Mouse (Mus musculus): ENCODE measurements at regions not wholly inside any gene's neighbourhood (a gene's known extent, or its start where the extent isn't known, plus 50 kb on each side); places are given as distances from the start of the nearest gene placed in this dataset.
"Not testable (repeated sequence)": the region's sequence is repeated elsewhere in the genome, so short reads cannot be mapped to it uniquely, and the experiment has no call there.

- DNase-seq (ENCODE audit: low spot score), result no peak
- Histone ChIP-seq H3K36me3 (no peaks in the 10 kb centered on the region), H3K9me3 (replicated peaks) (no peaks in the 10 kb centered on the region), H3K27me3 (ENCODE audit: low read depth, poor library complexity, severe bottlenecking) (no peaks in the 10 kb centered on the region), H3K27ac (replicated peaks) (no peak overlapping the region), H3K4me3 (no peak overlapping the region), H3K4me1 (no peaks in the 10 kb centered on the region)
These were observed 174.4 kb downstream of the St8sia4 start for GRCm38 (mm10) chr1:95493004-95493403.

DNA sequence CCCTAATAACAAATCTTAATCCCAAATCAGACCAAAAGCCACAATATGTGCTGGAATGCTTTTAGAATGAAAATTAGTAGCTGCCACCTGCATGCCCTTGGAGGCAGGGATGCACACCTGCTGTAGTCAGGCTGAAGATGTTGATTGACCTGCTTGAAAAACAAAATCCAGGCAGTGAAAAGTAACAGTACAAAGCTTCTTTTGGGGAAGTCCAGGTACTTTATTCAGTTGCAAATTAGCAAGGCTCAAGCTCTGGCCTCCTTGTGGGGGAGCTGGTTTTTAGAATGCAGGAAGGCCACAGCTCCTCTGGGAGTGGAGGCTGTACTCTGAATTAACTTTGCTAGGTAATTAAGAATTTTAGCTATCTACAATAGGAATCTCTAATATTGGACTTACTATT lies 166.7 kb downstream of the St8sia4 start:
- not testable (repeated sequence) for H3K4me1 ChIP-seq; H3K4me3 ChIP-seq; DNase-seq (ENCODE audit: low spot score); H3K36me3 ChIP-seq; H3K27me3 ChIP-seq (ENCODE audit: low read depth, poor library complexity, severe bottlenecking); H3K9me3 ChIP-seq (replicated peaks); H3K27ac ChIP-seq (replicated peaks)

DNA sequence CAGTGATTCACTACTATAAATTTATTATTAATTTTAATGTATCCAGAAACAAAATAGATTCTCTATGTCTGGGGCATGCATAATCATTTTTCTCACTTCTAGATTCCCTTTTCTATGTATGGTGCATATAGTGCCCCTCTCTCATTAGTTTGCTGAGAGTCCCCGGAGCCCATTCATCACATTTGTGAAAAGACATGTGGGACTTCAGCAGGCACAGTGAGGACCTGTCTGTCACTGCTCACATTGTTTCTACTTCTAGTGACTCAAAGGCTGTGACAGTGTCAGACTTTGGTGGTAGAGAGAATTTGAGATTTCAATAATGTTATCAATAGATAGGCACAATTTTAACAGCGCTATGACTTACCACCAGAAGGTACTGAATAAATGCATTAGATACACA lies 158.7 kb downstream of the St8sia4 start:
- H3K27ac ChIP-seq (replicated peaks), result no peak overlapping the region
- DNase-seq (ENCODE audit: low spot score), result no peak
- H3K27me3 ChIP-seq (ENCODE audit: low read depth, poor library complexity, severe bottlenecking), result no peaks in the 10 kb centered on the region
- no peaks in the 10 kb centered on the region; the same call in 1 of the 2 replicates for H3K9me3 ChIP-seq (replicated peaks)
- no peaks in the 10 kb centered on the region for H3K4me1 ChIP-seq
- WGBS, result 85% methylated on average over 2 of the region's 2 CpGs
- H3K36me3 ChIP-seq, result no peaks in the 10 kb centered on the region
- no peak overlapping the region for H3K4me3 ChIP-seq

- Histone ChIP-seq H3K4me3 (no peak overlapping the region), H3K9me3 (replicated peaks) (no peaks in the 10 kb centered on the region), H3K27me3 (ENCODE audit: low read depth, poor library complexity, severe bottlenecking) (no peaks in the 10 kb centered on the region), H3K36me3 (no peaks in the 10 kb centered on the region), H3K27ac (replicated peaks) (no peak overlapping the region), H3K4me1 (no peaks in the 10 kb centered on the region)
- no peak for DNase-seq (ENCODE audit: low spot score)
- whole genome bisulfite sequencing, result 74% methylated on average over 4 of the region's 4 CpGs
These were observed 138.6 kb downstream of the St8sia4 start for GRCm38 (mm10) chr1:95528726-95529125.

DNA sequence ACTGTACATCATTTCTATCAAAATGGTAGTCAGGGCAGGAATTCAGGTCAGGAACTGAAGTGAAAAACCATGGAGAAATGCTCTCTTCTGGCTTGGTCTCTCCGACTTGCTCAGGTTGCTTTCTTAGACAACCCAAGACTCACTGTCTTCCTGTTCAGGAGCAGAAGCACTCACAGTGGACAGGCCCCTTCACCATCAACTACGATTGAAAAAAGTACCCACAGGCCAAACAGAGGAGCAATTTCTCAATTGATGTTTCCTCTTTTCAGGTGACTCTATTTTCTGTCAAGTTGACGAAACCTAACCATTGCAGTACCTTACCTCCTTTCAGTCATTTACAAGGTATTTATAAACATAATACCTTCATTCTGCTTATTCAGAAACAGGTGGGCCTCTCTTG lies 136.4 kb downstream of the St8sia4 start:
- Histone ChIP-seq H3K9me3 (replicated peaks) (no peaks in the 10 kb centered on the region), H3K36me3 (no peaks in the 10 kb centered on the region), H3K4me3 (no peak overlapping the region), H3K27me3 (ENCODE audit: low read depth, poor library complexity, severe bottlenecking) (no peaks in the 10 kb centered on the region), H3K27ac (replicated peaks) (no peak overlapping the region), H3K4me1 (no peaks in the 10 kb centered on the region)
- no peak for DNase-seq (ENCODE audit: low spot score)
- 88% methylated on average over 3 of the region's 3 CpGs for WGBS
